Mouse (Mus musculus): ENCODE results near the gene Stpg1. TPM values are rescaled to one million over a fixed set of nuclear protein-coding genes. Genes with fewer than 3 reads are reported as not detected.

The Stpg1 gene
- polyA plus RNA-seq, 1 experiment, result 1.8 TPM

- H3K9me3 ChIP-seq (replicated peaks; ENCODE audit: control insufficient read depth, insufficient read depth, low read length, poor library complexity, severe bottlenecking), result no peaks in the 10 kb centered on the region
- H3K9ac ChIP-seq (ENCODE audit: low read depth, poor library complexity, severe bottlenecking), result peak overlapping the region; percentile 60
- no peaks in the 10 kb centered on the region for H3K36me3 ChIP-seq (ENCODE audit: control insufficient read depth, insufficient read depth, low read length, poor library complexity, severe bottlenecking)
- no peaks in the 10 kb centered on the region for H3K4me1 ChIP-seq (ENCODE audit: control insufficient read depth, insufficient read depth, low read length)
- H3K4me3 ChIP-seq (ENCODE audit: low read depth, low read length), result peak overlapping the region; percentile 94
- no peak overlapping the region for H3K27ac ChIP-seq (ENCODE audit: insufficient read depth, low read length)
- TF ChIP-seq EP300 (IDR thresholded peaks at IDR 0.05; ENCODE audit: insufficient read depth, low read depth, low read length) (no peak), CTCF (IDR thresholded peaks at IDR 0.05; ENCODE audit: low read depth, low read length) (peak; percentile 37), POLR2A (IDR thresholded peaks at IDR 0.05; ENCODE audit: insufficient read depth, low read length) (no peak)
- H3K27me3 ChIP-seq (ENCODE audit: control insufficient read depth, insufficient read depth, low read length, poor library complexity, severe bottlenecking), result no peaks in the 10 kb centered on the region
Measured at GRCm38 (mm10) chr4:135493691-135494520, 684 bp upstream of the Stpg1 start.

- peak overlapping the region; percentile 96 for H3K4me3 ChIP-seq (ENCODE audit: low read depth, low read length)
- H3K27me3 ChIP-seq (ENCODE audit: control insufficient read depth, insufficient read depth, low read length, poor library complexity, severe bottlenecking), result no peaks in the 10 kb centered on the region
- no peaks in the 10 kb centered on the region for H3K36me3 ChIP-seq (ENCODE audit: control insufficient read depth, insufficient read depth, low read length, poor library complexity, severe bottlenecking)
- H3K27ac ChIP-seq (ENCODE audit: insufficient read depth, low read length), result no peak overlapping the region
- H3K9me3 ChIP-seq (replicated peaks; ENCODE audit: control insufficient read depth, insufficient read depth, low read length, poor library complexity, severe bottlenecking), result no peaks in the 10 kb centered on the region
- H3K4me1 ChIP-seq (ENCODE audit: control insufficient read depth, insufficient read depth, low read length), result no peaks in the 10 kb centered on the region
- TF ChIP-seq CTCF (IDR thresholded peaks at IDR 0.05; ENCODE audit: low read depth, low read length) (no peak), POLR2A (IDR thresholded peaks at IDR 0.05; ENCODE audit: insufficient read depth, low read length) (no peak), EP300 (IDR thresholded peaks at IDR 0.05; ENCODE audit: insufficient read depth, low read depth, low read length) (no peak)
- H3K9ac ChIP-seq (ENCODE audit: low read depth, poor library complexity, severe bottlenecking), result peak overlapping the region; percentile 74
Measured at GRCm38 (mm10) chr4:135495397-135495791, 804 bp downstream of the Stpg1 start.

GRCm38 (mm10) chr4:135495810-135496209 is 1.2 kb downstream of the Stpg1 start:
- H3K4me1 ChIP-seq (ENCODE audit: control insufficient read depth, insufficient read depth, low read length), result no peaks in the 10 kb centered on the region
- H3K4me3 ChIP-seq (ENCODE audit: low read depth, low read length), result peak overlapping the region; percentile 27; the same call in 1 of the 2 replicates
- no peaks in the 10 kb centered on the region for H3K36me3 ChIP-seq (ENCODE audit: control insufficient read depth, insufficient read depth, low read length, poor library complexity, severe bottlenecking)
- no peak overlapping the region for H3K27ac ChIP-seq (ENCODE audit: insufficient read depth, low read length)
- H3K9ac ChIP-seq (ENCODE audit: low read depth, poor library complexity, severe bottlenecking), result 0 out of 2 replicates have a peak overlapping the region, but pooled peaks have one; percentile 74
- H3K27me3 ChIP-seq (ENCODE audit: control insufficient read depth, insufficient read depth, low read length, poor library complexity, severe bottlenecking), result no peaks in the 10 kb centered on the region
- TF ChIP-seq EP300 (IDR thresholded peaks at IDR 0.05; ENCODE audit: insufficient read depth, low read depth, low read length) (no peak), CTCF (IDR thresholded peaks at IDR 0.05; ENCODE audit: low read depth, low read length) (peak; percentile 12), POLR2A (IDR thresholded peaks at IDR 0.05; ENCODE audit: insufficient read depth, low read length) (no peak)
- no peaks in the 10 kb centered on the region for H3K9me3 ChIP-seq (replicated peaks; ENCODE audit: control insufficient read depth, insufficient read depth, low read length, poor library complexity, severe bottlenecking)

GRCm38 (mm10) chr4:135498136-135498535 is 3.5 kb downstream of the Stpg1 start:
- Histone ChIP-seq H3K9ac (ENCODE audit: low read depth, poor library complexity, severe bottlenecking) (no peak overlapping the region), H3K27me3 (ENCODE audit: control insufficient read depth, insufficient read depth, low read length, poor library complexity, severe bottlenecking) (no peaks in the 10 kb centered on the region), H3K36me3 (ENCODE audit: control insufficient read depth, insufficient read depth, low read length, poor library complexity, severe bottlenecking) (no peaks in the 10 kb centered on the region), H3K4me1 (ENCODE audit: control insufficient read depth, insufficient read depth, low read length) (peaks cover 2% of the 10 kb centered on the region), H3K4me3 (ENCODE audit: low read depth, low read length) (no peak overlapping the region), H3K27ac (ENCODE audit: insufficient read depth, low read length) (no peak overlapping the region), H3K9me3 (replicated peaks; ENCODE audit: control insufficient read depth, insufficient read depth, low read length, poor library complexity, severe bottlenecking) (no peaks in the 10 kb centered on the region)
- no peak for TF ChIP-seq POLR2A (IDR thresholded peaks at IDR 0.05; ENCODE audit: insufficient read depth, low read length)
- TF ChIP-seq CTCF (IDR thresholded peaks at IDR 0.05; ENCODE audit: low read depth, low read length), result no peak
- no peak for TF ChIP-seq EP300 (IDR thresholded peaks at IDR 0.05; ENCODE audit: insufficient read depth, low read depth, low read length)

- no peaks in the 10 kb centered on the region for H3K36me3 ChIP-seq (ENCODE audit: control insufficient read depth, insufficient read depth, low read length, poor library complexity, severe bottlenecking)
- H3K4me1 ChIP-seq (ENCODE audit: control insufficient read depth, insufficient read depth, low read length), result peaks cover 4% of the 10 kb centered on the region
- H3K27ac ChIP-seq (ENCODE audit: insufficient read depth, low read length), result no peak overlapping the region
- H3K4me3 ChIP-seq (ENCODE audit: low read depth, low read length), result no peak overlapping the region
- H3K9me3 ChIP-seq (replicated peaks; ENCODE audit: control insufficient read depth, insufficient read depth, low read length, poor library complexity, severe bottlenecking), result no peaks in the 10 kb centered on the region
- no peaks in the 10 kb centered on the region for H3K27me3 ChIP-seq (ENCODE audit: control insufficient read depth, insufficient read depth, low read length, poor library complexity, severe bottlenecking)
- TF ChIP-seq EP300 (IDR thresholded peaks at IDR 0.05; ENCODE audit: insufficient read depth, low read depth, low read length) (no peak), POLR2A (IDR thresholded peaks at IDR 0.05; ENCODE audit: insufficient read depth, low read length) (no peak), CTCF (IDR thresholded peaks at IDR 0.05; ENCODE audit: low read depth, low read length) (no peak)
- H3K9ac ChIP-seq (ENCODE audit: low read depth, poor library complexity, severe bottlenecking), result no peak overlapping the region
Measured at GRCm38 (mm10) chr4:135499831-135500230, 5.2 kb downstream of the Stpg1 start.

GRCm38 (mm10) chr4:135501587-135501986 is 7.0 kb downstream of the Stpg1 start:
- no peaks in the 10 kb centered on the region for H3K36me3 ChIP-seq (ENCODE audit: control insufficient read depth, insufficient read depth, low read length, poor library complexity, severe bottlenecking)
- peaks cover 6% of the 10 kb centered on the region for H3K4me1 ChIP-seq (ENCODE audit: control insufficient read depth, insufficient read depth, low read length)
- TF ChIP-seq EP300 (IDR thresholded peaks at IDR 0.05; ENCODE audit: insufficient read depth, low read depth, low read length), result no peak
- no peak for TF ChIP-seq CTCF (IDR thresholded peaks at IDR 0.05; ENCODE audit: low read depth, low read length)
- no peak for TF ChIP-seq POLR2A (IDR thresholded peaks at IDR 0.05; ENCODE audit: insufficient read depth, low read length)
- H3K9ac ChIP-seq (ENCODE audit: low read depth, poor library complexity, severe bottlenecking), result no peak overlapping the region
- H3K4me3 ChIP-seq (ENCODE audit: low read depth, low read length), result no peak overlapping the region
- no peaks in the 10 kb centered on the region for H3K27me3 ChIP-seq (ENCODE audit: control insufficient read depth, insufficient read depth, low read length, poor library complexity, severe bottlenecking)
- no peaks in the 10 kb centered on the region for H3K9me3 ChIP-seq (replicated peaks; ENCODE audit: control insufficient read depth, insufficient read depth, low read length, poor library complexity, severe bottlenecking)
- no peak overlapping the region for H3K27ac ChIP-seq (ENCODE audit: insufficient read depth, low read length)

Data from ES-Bruce4 (cell line).